Comparison of ENCODE assay signal across 9 mouse cellular contexts in genomic region chr4:42949051-42949675, GRCm38 (mm10). TPM values are rescaled to one million over a fixed set of nuclear protein-coding genes. Genes with fewer than 3 reads are reported as not detected.
DNase-seq lines count a peak whose midpoint lies in the region; ATAC-seq and TF ChIP-seq lines count a peak whose summit lies in the region.
"Had no signal": no experiment of that assay in that cellular context is flagged by ENCODE, and none has a peak within 500 bp of the region (broad histone marks: within the 10 kb centered on the region; RNA-seq: fewer than 3 reads in every experiment).

No protein-coding gene starts in this region.

- ATAC-seq in kidney, embryonic 14.5 days (ENCODE audit: low FRiP score, low TSS enrichment), result no peak
- ATAC-seq in hindbrain, embryonic 14.5 days (ENCODE audit: low FRiP score), result no peak
- no peak for ATAC-seq in midbrain, embryonic 12.5 days (ENCODE audit: low FRiP score, low read depth)
- ATAC-seq in monocyte, adult 5-6 weeks (replicated peaks; ENCODE audit: insufficient number of reproducible peaks, low FRiP score, low TSS enrichment, poor library complexity, severe bottlenecking), result no peak

- peak overlapping the region; percentile 88 for H3K4me3 ChIP-seq in kidney, embryonic 14.5 days (ENCODE audit: low read length)
- peak overlapping the region; percentile 55 for H3K4me3 ChIP-seq in bone marrow macrophage, adult 2 months (ENCODE audit: insufficient read depth, low read length)
- peak overlapping the region; percentile 85 for H3K4me3 ChIP-seq in hindbrain, embryonic 14.5 days (replicated peaks; ENCODE audit: low read length)
- H3K4me3 ChIP-seq in midbrain, embryonic 12.5 days, result peak overlapping the region; percentile 77

- H3K27ac ChIP-seq in kidney, embryonic 14.5 days (ENCODE audit: low read depth, low read length), result no peak overlapping the region
- no peak overlapping the region for H3K27ac ChIP-seq in bone marrow macrophage, adult 2 months (ENCODE audit: insufficient read depth, low read depth, low read length)
- peak overlapping the region; percentile 82 for H3K27ac ChIP-seq in hindbrain, embryonic 14.5 days
- H3K27ac ChIP-seq in midbrain, embryonic 12.5 days (replicated peaks), result peak overlapping the region; percentile 96

- no peak for DNase-seq in kidney, postnatal 36 days
- no peak for DNase-seq in hindbrain, embryonic 14.5 days (ENCODE audit: low spot score)
- no peak for DNase-seq in urinary bladder, postnatal 25 days (ENCODE audit: low spot score)
- DNase-seq in cerebellum, adult 11-12 months, result no peak

- no peaks in the 10 kb centered on the region; the same call in 1 of the 2 replicates for H3K27me3 ChIP-seq in kidney, embryonic 14.5 days (ENCODE audit: control insufficient read depth, insufficient read depth, low read length)
- H3K27me3 ChIP-seq in hindbrain, embryonic 14.5 days (ENCODE audit: control insufficient read depth, insufficient read depth, low read length), result no peaks in the 10 kb centered on the region
- peaks cover 7% of the 10 kb centered on the region; the same call in 1 of the 2 replicates for H3K27me3 ChIP-seq in midbrain, embryonic 12.5 days

- H3K36me3 ChIP-seq in kidney, embryonic 14.5 days (ENCODE audit: control insufficient read depth, insufficient read depth, low read length), result no peaks in the 10 kb centered on the region
- H3K36me3 ChIP-seq in hindbrain, embryonic 14.5 days (replicated peaks; ENCODE audit: control insufficient read depth, insufficient read depth), result peaks cover 10% of the 10 kb centered on the region; the same call in 1 of the 2 replicates
- H3K36me3 ChIP-seq in midbrain, embryonic 12.5 days, result no peaks in the 10 kb centered on the region

- TF ChIP-seq POLR2A in bone marrow macrophage, adult 2 months (IDR thresholded peaks at IDR 0.05; ENCODE audit: borderline replicate concordance, low read depth, low read length), result no peak

- no peak for TF ChIP-seq CTCF in bone marrow macrophage, adult 2 months (IDR thresholded peaks at IDR 0.05; ENCODE audit: low read depth, low read length)

- no peaks in the 10 kb centered on the region for H3K9me3 ChIP-seq in kidney, embryonic 14.5 days (ENCODE audit: control insufficient read depth, low read length)
- H3K9me3 ChIP-seq in hindbrain, embryonic 14.5 days (ENCODE audit: control insufficient read depth, low read length), result no peaks in the 10 kb centered on the region
- H3K9me3 ChIP-seq in midbrain, embryonic 12.5 days, result no peaks in the 10 kb centered on the region

- peaks cover 17% of the 10 kb centered on the region; the same call in 1 of the 2 replicates for H3K4me1 ChIP-seq in kidney, embryonic 14.5 days (ENCODE audit: control insufficient read depth, insufficient read depth, low read length)
- peaks cover 7% of the 10 kb centered on the region for H3K4me1 ChIP-seq in bone marrow macrophage, adult 2 months (ENCODE audit: control insufficient read depth, insufficient read depth, low read length)
- peaks cover 64% of the 10 kb centered on the region for H3K4me1 ChIP-seq in hindbrain, embryonic 14.5 days (replicated peaks; ENCODE audit: control insufficient read depth, insufficient read depth, low read length)
- peaks cover 69% of the 10 kb centered on the region for H3K4me1 ChIP-seq in midbrain, embryonic 12.5 days

- WGBS in kidney, embryonic 14.5 days, result 7% methylated on average over 14 of the region's 14 CpGs
- WGBS in hindbrain, embryonic 14.5 days, result 12% methylated on average over 14 of the region's 14 CpGs
- WGBS in midbrain, embryonic 12.5 days, result 14% methylated on average over 14 of the region's 14 CpGs

- peak overlapping the region; percentile 74 for H3K4me2 ChIP-seq in kidney, embryonic 14.5 days (replicated peaks; ENCODE audit: low read depth, low read length)
- peak overlapping the region; percentile 91 for H3K4me2 ChIP-seq in hindbrain, embryonic 14.5 days (replicated peaks)
- peak overlapping the region; percentile 94 for H3K4me2 ChIP-seq in midbrain, embryonic 12.5 days (replicated peaks)

- no peak overlapping the region for H3K9ac ChIP-seq in kidney, embryonic 14.5 days (ENCODE audit: low read depth, low read length)
- H3K9ac ChIP-seq in hindbrain, embryonic 14.5 days, result peak overlapping the region; percentile 98; the same call in 1 of the 2 replicates
- H3K9ac ChIP-seq in midbrain, embryonic 12.5 days (replicated peaks), result no peak overlapping the region

RNA-seq across cellular contexts. Expression of gene Dnajb5, which starts 0.5 kb away (rescaled TPM):
- 5.1 and 6.8 TPM in 2 replicates for polyA plus RNA-seq in kidney, embryonic 14.5 days (2014; fragmentation: Nextera tagmentation; extraction: Ambion mirVana)
- polyA plus RNA-seq in bone marrow macrophage, adult 2 months (2012; ENCODE audit: insufficient read depth, insufficient read length, missing spikeins), result 11.7 and 13.5 TPM in 2 replicates
- 38.5 and 42.0 TPM in 2 replicates for polyA plus RNA-seq in hindbrain, embryonic 14.5 days (2014; fragmentation: Nextera tagmentation; extraction: Ambion mirVana)
- 27.0 and 35.2 TPM in 2 replicates for polyA plus RNA-seq in midbrain, embryonic 12.5 days (2016; fragmentation: Nextera tagmentation; extraction: Ambion mirVana)
- total RNA-seq in monocyte, adult 5-6 weeks (2017), result 2.5 to 10.0 TPM (median 6.9 TPM) in 3 replicates
- polyA plus RNA-seq: erythroblast, embryonic 14.5 days had no signal

RNA-seq across cellular contexts. Expression of gene 1700022I11Rik, which starts 20.2 kb away (rescaled TPM):
- polyA plus RNA-seq in kidney, embryonic 14.5 days (2014; fragmentation: Nextera tagmentation; extraction: Ambion mirVana), result 0.34 and 0.37 TPM in 2 replicates
- polyA plus RNA-seq in bone marrow macrophage, adult 2 months (2012; ENCODE audit: insufficient read depth, insufficient read length, missing spikeins), result not detected in 2 replicates
- 0.63 and 0.71 TPM in 2 replicates for polyA plus RNA-seq in hindbrain, embryonic 14.5 days (2014; fragmentation: Nextera tagmentation; extraction: Ambion mirVana)
- 0.24 and 0.55 TPM in 2 replicates for polyA plus RNA-seq in midbrain, embryonic 12.5 days (2016; fragmentation: Nextera tagmentation; extraction: Ambion mirVana)
- total RNA-seq in monocyte, adult 5-6 weeks (2017), result 1.4 TPM in 1 of 3 replicates, not detected in the others
- polyA plus RNA-seq: erythroblast, embryonic 14.5 days had no signal

RNA-seq across cellular contexts. Expression of gene Phf24, which starts 32.7 kb away (rescaled TPM):
- 0.41 and 1.1 TPM in 2 replicates for polyA plus RNA-seq in kidney, embryonic 14.5 days (2014; fragmentation: Nextera tagmentation; extraction: Ambion mirVana)
- polyA plus RNA-seq in bone marrow macrophage, adult 2 months (2012; ENCODE audit: insufficient read depth, insufficient read length, missing spikeins), result 0.20 and 0.70 TPM in 2 replicates
- 43.5 and 47.8 TPM in 2 replicates for polyA plus RNA-seq in hindbrain, embryonic 14.5 days (2014; fragmentation: Nextera tagmentation; extraction: Ambion mirVana)
- 6.6 and 8.4 TPM in 2 replicates for polyA plus RNA-seq in midbrain, embryonic 12.5 days (2016; fragmentation: Nextera tagmentation; extraction: Ambion mirVana)
- 0.10 TPM in 1 of 3 replicates, not detected in the others for total RNA-seq in monocyte, adult 5-6 weeks (2017)
- polyA plus RNA-seq: erythroblast, embryonic 14.5 days had no signal

RNA-seq across cellular contexts. Expression of gene Vcp, which starts 51.1 kb away (rescaled TPM):
- polyA plus RNA-seq in kidney, embryonic 14.5 days (2014; fragmentation: Nextera tagmentation; extraction: Ambion mirVana), result 351 and 554 TPM in 2 replicates
- polyA plus RNA-seq in bone marrow macrophage, adult 2 months (2012; ENCODE audit: insufficient read depth, insufficient read length, missing spikeins), result 157 and 165 TPM in 2 replicates
- polyA plus RNA-seq in hindbrain, embryonic 14.5 days (2014; fragmentation: Nextera tagmentation; extraction: Ambion mirVana), result 470 and 518 TPM in 2 replicates
- 645 and 652 TPM in 2 replicates for polyA plus RNA-seq in midbrain, embryonic 12.5 days (2016; fragmentation: Nextera tagmentation; extraction: Ambion mirVana)
- 146 to 168 TPM (median 150 TPM) in 3 replicates for total RNA-seq in monocyte, adult 5-6 weeks (2017)

Comparison
In these comparisons a context has a peak if more than half of its experiments do, and no peak if none do; other contexts are left out.
1. H3K27ac ChIP-seq: peak in hindbrain, embryonic 14.5 days (single experiment) and midbrain, embryonic 12.5 days (single experiment); none in kidney, embryonic 14.5 days (single experiment) and bone marrow macrophage, adult 2 months (single experiment).
2. Peak in every context shown above with its lines, with median percentiles within 50 percentile points of each other: H3K4me2 ChIP-seq and H3K4me3 ChIP-seq.